Mouse (Mus musculus) limb, embryonic 10.5 days (tissue): ENCODE results near the gene Katnal1. TPM values are rescaled to one million over a fixed set of nuclear protein-coding genes. Genes with fewer than 3 reads are reported as not detected.
A peak's percentile ranks its signal among the peaks of the same experiment; 100 is the strongest.

Experiments
- DNase-seq: peaks from one replicate; pipeline ENCODE4 v3.0.0-alpha.2; 2017; ENCODE audit warnings: low spot score
- H3K27ac ChIP-seq: fragments of 300-500 bp; sonication (generic); 2 replicates; pipeline ENCODE4 v1.5.1; 2016; ENCODE audit warnings: mild to moderate bottlenecking
- H3K27me3 ChIP-seq: fragments of 300-500 bp; sonication (generic); 2 replicates; pipeline ENCODE4 v1.6.1; 2016; ENCODE audit warnings: low read depth, mild to moderate bottlenecking; ENCODE audit not compliant: poor library complexity, severe bottlenecking
- H3K36me3 ChIP-seq: fragments of 300-500 bp; sonication (generic); 2 replicates; pipeline ENCODE4 v1.6.1; 2016; ENCODE audit warnings: mild to moderate bottlenecking, moderate library complexity
- H3K4me1 ChIP-seq: fragments of 300-500 bp; sonication (generic); 2 replicates; pipeline ENCODE4 v1.6.1; 2016
- H3K4me3 ChIP-seq: fragments of 300-500 bp; sonication (generic); 2 replicates; pipeline ENCODE4 v1.5.1; 2016; ENCODE audit warnings: mild to moderate bottlenecking, moderate library complexity
- H3K9me3 ChIP-seq: fragments of 300-500 bp; sonication (generic); replicated peaks from 2 replicates; pipeline ENCODE4 v1.6.1; 2016; ENCODE audit warnings: mild to moderate bottlenecking
- WGBS: fragments of 180-500 bp; shearing (Covaris S2); methylation state at CpG from one replicate; pipeline ENCODE4 v1.1.7; 2016; 5-methylcytosine and 5-hydroxymethylcytosine counted together
- polyA plus RNA-seq: library from polyadenylated mRNA; unstranded; fragments of >200 nt; fragmentation: Nextera tagmentation; extraction: Ambion mirVana; gene quantifications from 2 replicates; pipeline ENCODE4 v1.2.1, GENCODE M21; 2016

Katnal1 gene
- polyA plus RNA-seq, 1 experiment from 2014 or later = 19.3 TPM

DNA sequence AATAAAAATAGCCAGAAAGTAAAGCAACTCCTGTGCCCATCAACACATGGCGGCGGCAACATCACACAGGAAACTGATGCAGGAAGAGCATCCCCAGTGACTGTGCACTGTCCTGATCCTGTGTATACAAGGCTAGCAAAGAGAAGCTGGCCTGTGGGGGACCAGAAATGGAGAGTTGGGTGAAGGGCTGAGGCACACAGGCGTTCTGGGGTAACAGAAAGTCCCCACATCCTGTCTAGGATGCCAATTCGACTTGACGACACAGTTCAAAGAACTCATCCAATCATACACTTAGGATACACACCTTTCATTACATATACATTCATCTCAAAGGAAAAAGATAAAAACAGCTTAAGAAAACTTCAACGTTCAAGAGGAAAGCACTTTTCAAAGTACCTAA, 41.1 kb downstream of the Katnal1 start:
- no peak for DNase-seq
- Histone ChIP-seq H3K4me3 (no peak overlapping the region), H3K27ac (no peak overlapping the region), H3K27me3 (no peaks in the 10 kb centered on the region), H3K9me3 (no peaks in the 10 kb centered on the region), H3K36me3 (peaks cover 58% of the 10 kb centered on the region), H3K4me1 (peaks cover 8% of the 10 kb centered on the region)
- WGBS = 87% methylated on average over 6 of the region's 6 CpGs

DNA sequence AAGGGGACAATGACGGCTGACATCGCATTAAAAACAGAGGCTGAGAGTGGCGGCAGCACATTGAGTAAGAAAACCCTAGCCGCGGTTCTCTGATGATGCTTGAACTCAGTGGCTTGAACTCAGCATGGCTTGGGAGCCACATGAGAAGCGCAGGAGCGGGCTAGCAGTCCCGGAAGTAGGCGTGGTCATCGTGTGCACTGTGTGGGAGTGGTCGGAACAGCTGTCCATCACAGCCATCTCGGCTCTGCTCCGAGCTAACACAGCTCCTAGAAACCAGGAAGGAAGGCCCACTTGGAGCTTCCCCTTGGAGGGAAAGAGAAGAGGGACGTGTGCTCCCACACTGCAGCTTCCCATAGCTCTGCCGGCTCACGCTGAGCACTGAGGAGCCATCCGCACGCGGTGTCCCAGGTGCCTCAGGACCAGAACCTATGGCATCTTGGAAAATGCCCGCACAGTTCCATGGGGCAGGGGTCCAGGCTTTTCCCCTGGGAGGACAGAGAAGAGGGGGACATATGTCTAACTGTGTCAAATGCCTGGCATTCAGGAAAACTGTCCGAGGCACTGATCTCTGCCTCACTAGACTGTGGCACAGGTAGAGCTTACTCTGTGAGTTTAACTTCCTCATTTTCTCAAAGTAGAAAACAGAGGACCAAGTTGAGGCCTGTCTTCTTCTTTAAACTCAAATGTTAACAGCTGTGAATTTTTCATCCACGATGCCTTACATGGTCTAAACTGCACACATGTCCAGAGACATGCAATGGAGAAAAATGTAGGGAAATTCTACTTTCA, 43.1 kb downstream of the Katnal1 start:
- Histone ChIP-seq H3K9me3 (no peaks in the 10 kb centered on the region), H3K4me1 (peaks cover 8% of the 10 kb centered on the region), H3K27ac (peak overlapping the region; percentile 79), H3K36me3 (peaks cover 47% of the 10 kb centered on the region), H3K4me3 (peak overlapping the region; percentile 31), H3K27me3 (no peaks in the 10 kb centered on the region)
- WGBS = 37% methylated on average over 22 of the region's 22 CpGs
- peak; percentile 78 for DNase-seq

DNA sequence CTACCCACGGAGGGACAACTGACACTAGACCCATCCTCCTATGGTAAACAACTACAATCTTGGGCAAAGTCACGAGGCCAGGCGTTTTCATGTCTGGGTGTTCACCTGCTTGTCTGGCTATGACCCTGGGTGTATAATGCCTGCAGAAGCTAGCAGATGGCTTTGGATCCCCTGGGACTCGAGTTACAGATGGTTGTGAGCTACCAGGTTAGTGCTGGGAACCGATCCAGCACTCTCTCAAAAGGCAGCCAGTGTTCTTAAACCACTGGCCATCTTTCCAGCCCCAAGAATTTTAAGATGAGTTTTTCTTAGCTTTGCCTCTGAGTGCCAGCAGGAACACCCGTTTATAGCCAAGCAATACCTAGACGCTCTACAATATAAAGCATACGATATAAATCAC, 45.4 kb downstream of the Katnal1 start:
- H3K36me3 ChIP-seq = peaks cover 44% of the 10 kb centered on the region
- 85% methylated on average over 8 of the region's 8 CpGs for WGBS
- H3K27ac ChIP-seq = no peak overlapping the region
- H3K4me1 ChIP-seq = peaks cover 8% of the 10 kb centered on the region
- no peak overlapping the region for H3K4me3 ChIP-seq
- no peaks in the 10 kb centered on the region for H3K27me3 ChIP-seq
- no peaks in the 10 kb centered on the region for H3K9me3 ChIP-seq
- no peak for DNase-seq

DNA sequence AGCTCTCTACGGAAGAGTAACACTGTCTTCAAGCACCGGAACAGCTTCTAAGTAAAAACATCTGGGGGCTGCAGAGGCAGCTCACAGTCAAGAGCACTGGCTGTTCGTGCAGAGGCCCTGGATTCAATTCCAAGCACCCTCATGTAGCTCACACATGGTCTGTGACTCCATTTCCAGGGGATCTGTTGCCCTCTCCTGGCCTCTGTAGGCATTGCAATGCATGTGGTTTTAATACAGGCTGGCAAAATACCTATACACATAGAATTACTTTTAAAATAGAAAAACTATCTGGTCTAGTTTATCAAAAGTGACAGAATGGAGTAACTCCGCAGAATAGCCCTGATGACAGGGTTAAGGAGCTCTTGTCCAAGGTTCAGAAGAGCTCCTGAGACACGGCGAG, 49.9 kb downstream of the Katnal1 start:
- no peaks in the 10 kb centered on the region for H3K9me3 ChIP-seq
- no peak for DNase-seq
- H3K36me3 ChIP-seq = peaks cover 65% of the 10 kb centered on the region
- H3K4me3 ChIP-seq = no peak overlapping the region
- no peaks in the 10 kb centered on the region for H3K27me3 ChIP-seq
- H3K27ac ChIP-seq = no peak overlapping the region
- 85% methylated on average over 6 of the region's 6 CpGs for WGBS
- no peaks in the 10 kb centered on the region for H3K4me1 ChIP-seq

DNA sequence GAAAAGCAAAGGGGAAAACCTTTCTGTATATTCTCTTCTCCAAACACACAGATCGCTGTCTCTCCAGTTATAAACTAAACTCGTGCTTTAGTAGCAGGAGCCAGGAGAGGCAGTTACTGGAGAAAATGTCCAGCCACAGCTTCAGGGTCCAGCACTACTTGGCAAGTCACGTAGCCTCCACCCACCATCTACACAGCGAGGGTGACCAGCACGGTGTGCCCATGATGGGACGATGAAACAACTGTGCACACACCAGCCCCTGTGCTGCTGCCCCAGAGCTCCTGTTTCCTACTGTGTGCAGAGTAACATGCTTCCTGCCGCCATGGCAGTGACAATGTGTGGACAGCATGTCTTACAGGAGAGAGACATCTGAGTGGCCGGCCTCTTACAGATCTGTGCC, 56.0 kb downstream of the Katnal1 start:
- 91% methylated on average over 8 of the region's 8 CpGs for WGBS
- Histone ChIP-seq H3K27me3 (no peaks in the 10 kb centered on the region), H3K27ac (no peak overlapping the region), H3K4me3 (no peak overlapping the region), H3K4me1 (no peaks in the 10 kb centered on the region), H3K36me3 (peaks cover 43% of the 10 kb centered on the region), H3K9me3 (no peaks in the 10 kb centered on the region)
- no peak for DNase-seq

DNA sequence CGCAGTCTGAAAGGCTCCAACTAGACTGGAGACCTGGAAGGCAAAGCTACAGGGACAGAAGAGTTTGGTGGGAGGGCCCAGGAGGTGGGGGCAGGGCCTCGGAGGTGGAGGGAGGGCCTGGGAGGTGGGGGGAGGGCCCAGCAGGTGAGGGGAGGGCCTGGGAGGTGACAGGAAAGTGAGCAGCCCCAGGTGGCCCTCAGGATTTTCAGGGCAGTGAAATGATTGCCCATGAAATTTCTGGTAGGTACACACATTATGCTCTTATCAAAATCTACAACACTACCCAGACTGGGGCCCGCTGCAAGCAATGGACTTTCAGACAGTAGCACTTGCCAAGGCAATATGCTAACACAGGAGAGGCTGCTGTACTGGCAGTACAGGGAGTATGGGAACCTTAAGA, 59.5 kb downstream of the Katnal1 start:
- Histone ChIP-seq H3K4me3 (no peak overlapping the region), H3K27me3 (no peaks in the 10 kb centered on the region), H3K4me1 (peaks cover 17% of the 10 kb centered on the region), H3K27ac (no peak overlapping the region), H3K36me3 (peaks cover 14% of the 10 kb centered on the region), H3K9me3 (no peaks in the 10 kb centered on the region)
- WGBS = 47% methylated on average over 3 of the region's 3 CpGs
- DNase-seq = no peak

DNA sequence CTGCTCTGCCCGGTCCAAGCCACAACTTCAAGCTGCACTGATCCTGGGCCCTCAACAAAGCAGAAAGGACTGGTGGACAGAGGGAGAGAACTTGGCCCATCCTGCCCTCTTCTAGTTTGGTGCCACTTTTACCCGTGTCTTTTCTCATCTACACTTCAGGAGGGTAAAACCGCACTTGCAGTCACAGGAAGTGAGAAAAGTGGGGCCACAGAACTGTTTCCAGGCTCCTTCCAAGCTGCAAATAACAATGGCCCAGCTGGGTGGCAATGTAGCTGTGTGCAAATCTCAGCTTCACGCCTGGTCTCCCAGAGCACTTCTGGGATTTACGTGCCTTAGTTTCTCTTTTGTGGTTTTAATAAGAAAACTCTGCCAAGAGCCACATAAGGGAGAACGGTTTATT, 61.4 kb downstream of the Katnal1 start:
- H3K4me1 ChIP-seq = peaks cover 20% of the 10 kb centered on the region
- no peak for DNase-seq
- H3K27ac ChIP-seq = no peak overlapping the region
- no peaks in the 10 kb centered on the region for H3K27me3 ChIP-seq
- peaks cover 5% of the 10 kb centered on the region for H3K36me3 ChIP-seq
- no peaks in the 10 kb centered on the region for H3K9me3 ChIP-seq
- H3K4me3 ChIP-seq = no peak overlapping the region
- WGBS = 79% methylated on average over 6 of the region's 6 CpGs

DNA sequence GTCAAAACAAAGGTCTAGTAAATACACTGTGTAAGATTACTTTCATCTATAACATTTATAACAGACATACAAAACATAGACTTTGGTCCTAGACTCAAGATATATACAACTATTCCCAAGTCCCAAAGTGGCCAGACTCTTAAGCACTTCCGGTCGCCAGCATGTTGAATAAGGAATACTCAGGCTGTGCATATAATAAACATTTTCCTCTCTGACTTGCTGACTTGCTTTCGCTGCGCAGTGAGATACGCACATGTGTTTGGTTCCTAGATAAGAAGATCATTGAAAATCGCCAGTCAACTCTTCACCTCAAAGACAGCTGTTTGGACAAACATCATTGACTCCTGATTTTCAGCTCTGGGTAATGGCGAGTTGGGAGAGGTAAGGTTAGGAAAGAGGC, 61.9 kb downstream of the Katnal1 start:
- Histone ChIP-seq H3K9me3 (no peaks in the 10 kb centered on the region), H3K4me3 (no peak overlapping the region), H3K36me3 (peaks cover under 1% of the 10 kb centered on the region), H3K27ac (no peak overlapping the region), H3K4me1 (peaks cover 20% of the 10 kb centered on the region), H3K27me3 (no peaks in the 10 kb centered on the region)
- no peak for DNase-seq
- WGBS = 91% methylated on average over 7 of the region's 7 CpGs

DNA sequence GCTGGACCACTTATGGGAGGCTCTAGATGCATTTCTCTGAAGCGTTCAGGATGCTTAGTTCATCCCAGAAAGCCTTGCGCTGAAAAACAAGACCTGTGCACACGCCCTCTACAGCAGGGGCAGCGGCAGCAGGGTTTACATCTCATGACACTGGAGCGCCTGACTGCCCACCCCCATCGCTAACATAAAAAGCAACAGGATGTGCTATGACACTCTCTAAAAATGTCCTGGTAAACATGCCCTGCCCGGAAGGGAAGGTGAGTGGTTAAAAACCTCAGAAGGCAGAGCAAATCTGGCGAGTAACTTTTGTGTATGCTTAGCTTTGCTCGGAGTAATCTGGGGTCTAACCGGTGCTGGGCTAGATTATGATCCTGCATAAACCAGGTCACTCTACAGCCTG, 62.5 kb downstream of the Katnal1 start:
- no peak for DNase-seq
- H3K4me1 ChIP-seq = peaks cover 20% of the 10 kb centered on the region
- no peak overlapping the region for H3K4me3 ChIP-seq
- H3K27ac ChIP-seq = no peak overlapping the region
- no peaks in the 10 kb centered on the region for H3K36me3 ChIP-seq
- no peaks in the 10 kb centered on the region for H3K9me3 ChIP-seq
- H3K27me3 ChIP-seq = no peaks in the 10 kb centered on the region
- WGBS = 85% methylated on average over 10 of the region's 10 CpGs

DNA sequence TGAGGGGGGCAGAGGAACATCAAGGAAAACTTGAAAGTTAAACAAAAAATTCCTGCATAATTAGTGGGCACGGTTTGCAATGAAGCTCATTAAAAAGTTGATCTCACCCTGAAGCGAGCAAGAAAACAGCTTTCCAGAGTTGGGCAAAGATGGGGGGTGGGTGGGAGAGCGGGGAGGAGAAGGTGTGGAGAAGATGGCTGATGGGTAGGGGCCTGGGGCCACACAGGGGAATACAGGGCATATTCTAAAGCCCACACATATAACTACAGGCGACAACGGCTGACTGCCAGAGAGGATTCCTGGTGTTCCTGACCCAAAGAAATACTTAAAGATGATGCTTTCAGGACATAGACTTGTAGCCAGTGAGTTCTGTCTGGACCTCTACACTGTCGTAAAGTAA, 65.7 kb downstream of the Katnal1 start:
- H3K9me3 ChIP-seq = no peaks in the 10 kb centered on the region
- H3K27ac ChIP-seq = no peak overlapping the region
- no peaks in the 10 kb centered on the region for H3K27me3 ChIP-seq
- peaks cover 20% of the 10 kb centered on the region for H3K4me1 ChIP-seq
- WGBS = 73% methylated on average over 6 of the region's 6 CpGs
- H3K4me3 ChIP-seq = no peak overlapping the region
- DNase-seq = no peak
- no peaks in the 10 kb centered on the region for H3K36me3 ChIP-seq

DNA sequence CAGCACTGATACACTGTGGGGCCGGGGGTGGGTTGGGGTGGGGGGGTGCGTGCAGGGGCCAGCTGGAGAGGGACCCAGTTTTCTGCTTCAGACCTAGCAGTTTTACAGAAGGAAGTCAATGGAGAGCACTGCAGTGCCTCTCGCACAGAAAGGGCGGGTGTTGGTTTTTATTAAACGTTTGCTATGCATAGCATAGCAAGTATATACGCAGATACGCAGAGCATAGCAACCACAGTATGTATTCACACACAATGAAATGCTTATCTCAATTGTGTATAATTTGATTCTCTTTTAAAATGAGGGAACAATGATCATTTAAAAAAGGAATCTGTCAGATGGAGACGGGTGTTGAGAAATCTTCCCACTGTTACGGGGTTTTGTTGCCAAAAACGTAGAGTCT, 66.3 kb downstream of the Katnal1 start:
- Histone ChIP-seq H3K4me1 (peaks cover 20% of the 10 kb centered on the region), H3K27me3 (no peaks in the 10 kb centered on the region), H3K9me3 (no peaks in the 10 kb centered on the region), H3K27ac (no peak overlapping the region), H3K36me3 (no peaks in the 10 kb centered on the region), H3K4me3 (no peak overlapping the region)
- DNase-seq = no peak
- WGBS = 90% methylated on average over 10 of the region's 10 CpGs

DNA sequence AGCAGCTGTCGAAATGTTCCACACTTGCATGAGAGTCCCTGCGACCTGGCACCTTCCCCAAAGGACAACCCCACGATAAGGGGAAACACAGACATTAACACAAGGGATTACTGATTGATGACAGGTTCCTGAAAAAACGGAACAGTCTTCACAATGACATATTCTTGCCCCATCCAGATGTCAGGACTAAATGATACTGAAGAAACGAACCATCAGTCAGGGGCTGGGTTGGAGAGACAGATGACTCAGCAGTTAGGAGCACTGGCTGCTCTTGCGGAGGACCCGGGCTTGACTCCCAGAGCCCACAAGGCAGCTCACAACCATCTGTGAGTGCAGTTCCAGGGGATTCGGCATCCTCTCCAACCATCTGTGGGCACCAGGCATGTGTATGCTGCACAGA, 67.0 kb downstream of the Katnal1 start:
- H3K9me3 ChIP-seq = no peaks in the 10 kb centered on the region
- WGBS = 72% methylated on average over 8 of the region's 8 CpGs
- H3K4me3 ChIP-seq = no peak overlapping the region
- H3K36me3 ChIP-seq = no peaks in the 10 kb centered on the region
- H3K27me3 ChIP-seq = no peaks in the 10 kb centered on the region
- H3K4me1 ChIP-seq = peaks cover 16% of the 10 kb centered on the region
- DNase-seq = no peak
- no peak overlapping the region for H3K27ac ChIP-seq

DNA sequence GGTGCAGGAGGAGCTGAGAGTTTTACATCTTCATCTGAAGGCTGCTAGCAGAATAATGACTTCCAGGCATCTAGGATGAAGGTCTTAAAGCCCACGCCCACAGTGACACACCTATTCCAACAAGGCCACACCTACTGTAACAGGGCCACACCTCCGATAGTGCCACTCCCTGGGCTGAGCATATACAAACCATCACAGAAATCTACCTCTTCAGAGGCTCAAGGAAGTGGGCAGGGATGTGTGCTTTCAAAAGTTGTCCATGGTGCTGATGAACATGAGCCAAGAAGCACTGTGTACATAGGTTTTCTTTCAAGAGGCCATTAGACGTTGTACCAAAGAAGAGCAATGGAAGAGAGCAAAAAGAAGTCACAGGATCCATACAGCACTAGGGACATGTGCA, 71.6 kb downstream of the Katnal1 start:
- Histone ChIP-seq H3K4me1 (peaks cover 16% of the 10 kb centered on the region), H3K36me3 (no peaks in the 10 kb centered on the region), H3K9me3 (no peaks in the 10 kb centered on the region), H3K4me3 (no peak overlapping the region), H3K27ac (no peak overlapping the region), H3K27me3 (no peaks in the 10 kb centered on the region)
- WGBS = 88% methylated on average over 3 of the region's 3 CpGs
- no peak for DNase-seq

DNA sequence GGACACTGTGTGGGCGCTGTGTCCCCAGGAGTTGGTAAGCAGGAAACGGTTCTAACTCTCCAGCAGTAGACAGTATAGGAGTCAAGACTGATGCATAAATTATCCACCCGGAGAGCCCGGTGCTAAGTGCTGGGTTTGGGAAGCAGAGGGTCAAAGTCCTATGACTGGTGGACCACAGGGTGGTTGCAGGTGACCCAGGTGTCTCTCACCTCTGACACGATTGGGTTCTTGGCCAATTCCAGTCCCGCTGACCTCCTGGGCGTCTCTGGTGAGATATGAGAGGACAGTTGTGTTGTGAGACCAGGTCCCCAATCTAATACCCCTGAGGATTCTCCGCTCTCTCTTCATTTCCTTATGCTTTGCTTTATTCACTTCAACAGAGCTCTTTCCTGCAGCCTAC, 74.1 kb downstream of the Katnal1 start:
- Histone ChIP-seq H3K9me3 (no peaks in the 10 kb centered on the region), H3K4me1 (peaks cover 16% of the 10 kb centered on the region), H3K27ac (no peak overlapping the region)

More for the DNA sequence above, 74.1 kb downstream of the Katnal1 start:
- 88% methylated on average over 8 of the region's 8 CpGs for WGBS
- no peak for DNase-seq
- Histone ChIP-seq H3K36me3 (no peaks in the 10 kb centered on the region), H3K4me3 (no peak overlapping the region), H3K27me3 (no peaks in the 10 kb centered on the region)
